Mouse (Mus musculus) heart, postnatal 10 days (tissue): ENCODE results near the gene Mmp21. TPM values are rescaled to one million over a fixed set of nuclear protein-coding genes. Genes with fewer than 3 reads are reported as not detected.
"Not testable (repeated sequence)": the region's sequence is repeated elsewhere in the genome, so short reads cannot be mapped to it uniquely, and the experiment has no call there.

Source experiments
- DNase-seq, 2 experiments: peaks; one replicate each; pipeline ENCODE4 v3.0.0; 2021
- intact Hi-C: fragments of 180-260 bp; cut with DNase I; formaldehyde crosslinking; loops from one replicate; pipeline ENCODE4 v1.15.1; 2025
- total RNA-seq, 2 experiments: library from RNA; stranded (reverse); gene quantifications; 2 replicates each; pipeline ENCODE4 v1.2.3; 2021

Mmp21 gene
- total RNA-seq: not detected

- intact Hi-C loops: loop anchor here (5.0 kb wide), 1 partner anchor 102 kb away; the partner anchor contains the start of gene Dhx32
Observed at GRCm38 (mm10) chr7:133679961-133680360, at the start of gene Mmp21. Mmp21 (minus strand) TSS chr7:133680061.

GRCm38 (mm10) chr7:133729351-133729750 lies 49.5 kb upstream of the Mmp21 start:
- no peak for DNase-seq
- intact Hi-C loops: no loop called here

More at GRCm38 (mm10) chr7:133679961-133680360, at the start of gene Mmp21:
- no peak for DNase-seq

GRCm38 (mm10) chr7:133727027-133727426 lies 47.2 kb upstream of the Mmp21 start:
- intact Hi-C loops: no loop called here
- no peak for DNase-seq

- intact Hi-C loops: no loop called here
- peak in 1 of 2 experiments; percentile 50 for DNase-seq
Observed at GRCm38 (mm10) chr7:133725571-133725970, 45.7 kb upstream of the Mmp21 start.

GRCm38 (mm10) chr7:133724844-133725243 lies 45.0 kb upstream of the Mmp21 start:
- intact Hi-C loops: no loop called here
- no peak for DNase-seq

GRCm38 (mm10) chr7:133720616-133721015 lies 40.8 kb upstream of the Mmp21 start:
- intact Hi-C loops: no loop called here
- no peak for DNase-seq

- intact Hi-C loops: no loop called here
- DNase-seq: no peak
Observed at GRCm38 (mm10) chr7:133718580-133718979, 38.7 kb upstream of the Mmp21 start.

GRCm38 (mm10) chr7:133715387-133715786 lies 35.5 kb upstream of the Mmp21 start:
- intact Hi-C loops: no loop called here

GRCm38 (mm10) chr7:133707301-133707700 lies 27.4 kb upstream of the Mmp21 start:
- intact Hi-C loops: loop anchor here (1.0 kb wide), 1 partner anchor 76 kb away; no protein-coding TSS in a partner anchor
- DNase-seq: peak in 1 of 2 experiments; percentile 43

More at GRCm38 (mm10) chr7:133715387-133715786, 35.5 kb upstream of the Mmp21 start:
- no peak for DNase-seq

- intact Hi-C loops: no loop called here
Observed at GRCm38 (mm10) chr7:133703906-133704305, 24.0 kb upstream of the Mmp21 start.

GRCm38 (mm10) chr7:133702333-133702732 lies 22.5 kb upstream of the Mmp21 start:
- intact Hi-C loops: no loop called here

More at GRCm38 (mm10) chr7:133703906-133704305, 24.0 kb upstream of the Mmp21 start:
- DNase-seq: no peak

GRCm38 (mm10) chr7:133701366-133701765 lies 21.5 kb upstream of the Mmp21 start:
- no peak for DNase-seq
- intact Hi-C loops: no loop called here

More at GRCm38 (mm10) chr7:133702333-133702732, 22.5 kb upstream of the Mmp21 start:
- no peak for DNase-seq

GRCm38 (mm10) chr7:133699885-133700284 lies 20.0 kb upstream of the Mmp21 start:
- intact Hi-C loops: no loop called here
- DNase-seq: no peak

GRCm38 (mm10) chr7:133698021-133698709 lies 18.3 kb upstream of the Mmp21 start:
- no peak for DNase-seq
- intact Hi-C loops: no loop called here

GRCm38 (mm10) chr7:133685644-133686043 lies 5.8 kb upstream of the Mmp21 start:
- intact Hi-C loops, DNase-seq: not testable (repeated sequence)

- intact Hi-C loops: loop anchor here (5.0 kb wide), 1 partner anchor 98 kb away; the partner anchor contains the start of gene Dhx32
- DNase-seq: no peak
Observed at GRCm38 (mm10) chr7:133684701-133685100, 4.8 kb upstream of the Mmp21 start.

- intact Hi-C loops: loop anchor here (5.0 kb wide), 1 partner anchor 98 kb away; the partner anchor contains the start of gene Dhx32
- DNase-seq: no peak
Observed at GRCm38 (mm10) chr7:133684110-133684509, 4.2 kb upstream of the Mmp21 start.

- intact Hi-C loops: loop anchor here (5.0 kb wide), 1 partner anchor 99 kb away; the partner anchor contains the start of gene Dhx32
- no peak for DNase-seq
Observed at GRCm38 (mm10) chr7:133683626-133684025, 3.8 kb upstream of the Mmp21 start.

GRCm38 (mm10) chr7:133679439-133679838 lies 422 bp downstream of the Mmp21 start:
- intact Hi-C loops: no loop called here
- DNase-seq: peak; percentile 15 to 24

GRCm38 (mm10) chr7:133678716-133679115 lies 1.1 kb downstream of the Mmp21 start:
- no peak for DNase-seq
- intact Hi-C loops: no loop called here

- intact Hi-C loops: no loop called here
- peak in 1 of 2 experiments; percentile 12 for DNase-seq
Observed at GRCm38 (mm10) chr7:133676002-133676401, 3.9 kb downstream of the Mmp21 start.

- intact Hi-C loops: no loop called here
- DNase-seq: no peak
Observed at GRCm38 (mm10) chr7:133670846-133671245, 9.0 kb downstream of the Mmp21 start.
